Mouse (Mus musculus) C2C12 (cell line): ENCODE results near the gene Trim3.

Experiments used
- CEBPB ChIP-seq: IDR thresholded peaks from one replicate; pipeline ENCODE4 v1.6.1; 2011; ENCODE audit warnings: low read depth, mild to moderate bottlenecking, control low read depth, moderate library complexity
- CTCF ChIP-seq: IDR thresholded peaks from one replicate; pipeline ENCODE4 v1.5.1; 2011; ENCODE audit not compliant: control insufficient read depth, insufficient read depth, insufficient read length
- MAX ChIP-seq: IDR thresholded peaks from one replicate; pipeline ENCODE4 v1.6.1; 2011; ENCODE audit warnings: mild to moderate bottlenecking, control low read depth
- MYOD1 ChIP-seq: IDR thresholded peaks from one replicate; pipeline ENCODE4 v1.6.1; 2011; ENCODE audit warnings: low read depth; ENCODE audit not compliant: control insufficient read depth, insufficient read length
- MYOG ChIP-seq: IDR thresholded peaks from one replicate; pipeline ENCODE4 v1.6.1; 2011; ENCODE audit not compliant: control insufficient read depth, insufficient read length; ENCODE audit errors: extremely low read depth
- USF1 ChIP-seq: IDR thresholded peaks from one replicate; pipeline ENCODE4 v1.6.1; 2011; ENCODE audit warnings: low read depth, mild to moderate bottlenecking, control low read depth, moderate library complexity

GRCm38 (mm10) chr7:105621646-105622292, 11.6 kb downstream of the Trim3 start:
- TF ChIP-seq CTCF (no peak), MYOD1 (no peak), USF1 (no peak), MAX (no peak), MYOG (no peak), CEBPB (no peak)
